Mouse (Mus musculus) liver, embryonic 15.5 days (tissue): Measurements from ENCODE around the gene Acsl3. TPM values are rescaled to one million over a fixed set of nuclear protein-coding genes. Genes with fewer than 3 reads are reported as not detected.

Experiments
- ATAC-seq: fragments of 200-750 bp; cut with Nextera tagmentation; 2 replicates; pipeline ENCODE4 v1.8.0; 2017; ENCODE audit warnings: moderate number of reproducible peaks, mild to moderate bottlenecking, moderate library complexity; ENCODE audit not compliant: insufficient read depth
- H3K27ac ChIP-seq: fragments of 300-500 bp; sonication (generic); replicated peaks from 2 replicates; pipeline ENCODE4 v1.5.1; 2015; ENCODE audit warnings: mild to moderate bottlenecking, inconsistent platforms
- H3K27me3 ChIP-seq: fragments of 300-500 bp; sonication (generic); 2 replicates; pipeline ENCODE4 v1.6.1; 2015; ENCODE audit warnings: mild to moderate bottlenecking, inconsistent platforms
- H3K36me3 ChIP-seq: fragments of 300-500 bp; sonication (generic); replicated peaks from 2 replicates; pipeline ENCODE4 v1.6.1; 2015; ENCODE audit warnings: moderate library complexity, mild to moderate bottlenecking, inconsistent platforms
- H3K4me1 ChIP-seq: fragments of 300-500 bp; sonication (generic); replicated peaks from 2 replicates; pipeline ENCODE4 v1.6.1; 2015; ENCODE audit warnings: inconsistent platforms
- H3K4me2 ChIP-seq: fragments of 300-500 bp; sonication (generic); 2 replicates; pipeline ENCODE4 v1.6.1; 2015; ENCODE audit warnings: moderate library complexity, mild to moderate bottlenecking, inconsistent platforms
- H3K4me3 ChIP-seq: fragments of 300-500 bp; sonication (generic); replicated peaks from 2 replicates; pipeline ENCODE4 v1.5.1; 2015; ENCODE audit warnings: mild to moderate bottlenecking, inconsistent platforms
- H3K9ac ChIP-seq: fragments of 300-500 bp; sonication (generic); 2 replicates; pipeline ENCODE4 v1.6.1; 2015; ENCODE audit warnings: moderate library complexity, mild to moderate bottlenecking, inconsistent platforms
- H3K9me3 ChIP-seq: fragments of 300-500 bp; sonication (generic); replicated peaks from 2 replicates; pipeline ENCODE4 v1.6.1; 2016; ENCODE audit warnings: inconsistent platforms
- WGBS: fragments of 180-500 bp; shearing (Covaris S2); methylation state at CpG from one replicate; pipeline ENCODE4 v1.1.7; 2015; ENCODE audit warnings: mixed read lengths; ENCODE audit not compliant: insufficient replicate concordance; 5-methylcytosine and 5-hydroxymethylcytosine counted together
- polyA plus RNA-seq: library from polyadenylated mRNA; unstranded; fragments of >200 nt; fragmentation: Nextera tagmentation; extraction: Ambion mirVana; gene quantifications from 2 replicates; pipeline ENCODE4 v1.2.1, GENCODE M21; 2015

Gene Acsl3
- polyA plus RNA-seq, 1 experiment from 2014 or later: 21.1 TPM

DNA sequence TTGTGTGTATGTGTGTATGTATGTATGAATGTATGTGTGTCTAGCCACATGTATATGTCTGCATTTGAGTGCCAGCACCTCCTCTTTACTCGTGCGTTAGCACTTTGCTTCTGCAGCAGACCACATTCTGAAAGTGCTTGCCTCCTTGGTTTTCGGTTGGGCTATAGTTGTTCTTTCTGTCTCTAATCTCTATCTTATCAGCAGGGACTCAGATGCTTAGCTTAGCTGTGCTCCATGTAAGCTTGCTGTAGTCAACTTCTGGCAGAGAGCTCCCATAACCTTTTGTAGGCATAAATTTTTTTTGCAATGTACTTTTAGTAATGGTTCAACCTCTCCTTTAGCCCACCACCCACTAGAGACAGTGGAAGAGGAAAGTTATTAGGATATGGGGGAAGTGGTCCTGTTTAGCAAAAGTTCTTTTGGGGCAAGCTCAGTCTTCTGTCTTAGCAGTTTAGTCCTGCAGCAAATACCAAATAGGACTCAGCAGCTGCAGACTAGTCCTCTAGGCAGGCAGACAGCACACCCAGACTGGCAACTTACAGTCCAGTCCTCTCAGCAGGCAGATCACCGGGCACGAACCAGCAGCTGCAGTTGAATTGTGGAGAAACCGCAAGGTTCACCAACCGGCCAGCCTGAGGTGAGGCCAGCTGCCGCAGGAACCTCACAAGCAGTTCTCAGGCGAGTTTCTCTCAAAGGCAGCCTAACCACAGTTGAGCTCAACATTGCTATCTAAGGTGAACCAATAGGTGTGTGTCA, 37.1 kb downstream of the Acsl3 start:
- Histone ChIP-seq H3K4me2 (no peak overlapping the region), H3K27me3 (no peaks in the 10 kb centered on the region), H3K9me3 (no peaks in the 10 kb centered on the region), H3K4me1 (0 out of 2 replicates have a peak, but pooled peaks cover 3% of the 10 kb centered on the region), H3K4me3 (no peak overlapping the region), H3K36me3 (peaks cover 35% of the 10 kb centered on the region), H3K27ac (no peak overlapping the region), H3K9ac (no peak overlapping the region)
- 60% methylated on average over 9 of the region's 9 CpGs for WGBS
- no peak for ATAC-seq

DNA sequence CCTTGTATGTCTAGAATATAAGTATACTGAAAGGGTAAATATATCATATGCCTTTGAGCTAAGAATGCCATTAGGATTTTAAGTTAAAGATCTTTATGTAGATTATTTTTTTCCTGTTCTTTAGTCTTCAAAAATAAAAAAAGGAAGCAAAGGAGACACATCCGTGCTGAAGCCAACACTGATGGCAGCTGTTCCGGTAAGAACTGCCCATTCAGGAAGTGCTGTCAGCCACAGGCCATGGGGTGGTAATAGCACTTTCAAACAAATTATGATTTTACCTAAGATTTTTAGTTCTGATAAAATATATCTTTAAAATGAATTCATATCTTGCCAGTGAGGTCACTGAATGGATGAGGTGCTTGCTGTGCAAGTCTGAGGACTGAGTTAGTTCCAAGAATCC, 38.7 kb downstream of the Acsl3 start:
- Histone ChIP-seq H3K9ac (no peak overlapping the region), H3K4me1 (0 out of 2 replicates have a peak, but pooled peaks cover 3% of the 10 kb centered on the region), H3K4me2 (no peak overlapping the region), H3K36me3 (peaks cover 39% of the 10 kb centered on the region), H3K9me3 (no peaks in the 10 kb centered on the region), H3K27me3 (no peaks in the 10 kb centered on the region), H3K27ac (no peak overlapping the region), H3K4me3 (no peak overlapping the region)
- ATAC-seq: no peak
- WGBS: 38% methylated on average over 2 of the region's 2 CpGs

DNA sequence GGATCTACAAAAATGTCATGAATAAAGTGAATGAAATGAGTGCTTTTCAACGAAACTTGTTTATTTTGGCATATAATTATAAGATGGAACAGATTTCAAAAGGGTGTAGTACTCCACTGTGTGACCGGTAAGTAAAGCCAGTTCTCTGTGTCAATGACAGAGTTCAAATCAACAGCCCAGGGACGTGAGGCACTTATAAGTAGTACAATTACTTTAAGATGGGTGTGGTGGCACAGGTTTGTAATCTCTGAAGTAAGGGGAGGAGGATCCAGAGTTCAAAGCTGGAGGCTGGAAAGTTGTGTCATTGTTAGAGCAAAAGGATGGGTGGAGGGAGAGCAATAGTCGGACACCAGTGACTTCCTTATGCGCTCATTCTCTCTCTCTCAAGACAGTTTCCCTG, 39.3 kb downstream of the Acsl3 start:
- Histone ChIP-seq H3K27me3 (no peaks in the 10 kb centered on the region), H3K27ac (no peak overlapping the region), H3K9ac (no peak overlapping the region), H3K4me2 (no peak overlapping the region), H3K4me1 (0 out of 2 replicates have a peak, but pooled peaks cover 3% of the 10 kb centered on the region), H3K36me3 (peaks cover 43% of the 10 kb centered on the region), H3K9me3 (no peaks in the 10 kb centered on the region), H3K4me3 (no peak overlapping the region)
- WGBS: 73% methylated on average over 5 of the region's 5 CpGs
- no peak for ATAC-seq

DNA sequence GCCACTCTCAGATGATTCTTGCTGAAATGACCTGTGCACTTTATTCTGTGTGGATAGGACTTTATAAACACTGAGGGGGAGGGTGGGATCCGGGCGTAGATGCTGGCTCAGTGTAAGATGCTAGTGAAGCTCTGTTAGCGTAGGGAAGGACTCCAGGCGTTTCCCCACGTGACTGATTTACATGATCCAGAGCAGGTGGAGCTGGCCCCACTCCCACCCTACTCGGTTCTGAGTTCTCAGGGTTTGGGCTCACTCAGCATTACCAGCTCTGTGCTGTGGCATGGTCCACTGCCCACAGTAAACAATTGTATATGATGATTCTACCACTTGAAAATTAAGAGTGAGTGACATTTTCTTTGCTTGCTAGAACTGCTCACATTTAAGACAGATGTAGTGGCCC, 40.5 kb downstream of the Acsl3 start:
- no peak overlapping the region for H3K4me2 ChIP-seq
- no peak overlapping the region for H3K9ac ChIP-seq
- no peaks in the 10 kb centered on the region for H3K27me3 ChIP-seq
- no peak for ATAC-seq
- no peaks in the 10 kb centered on the region for H3K9me3 ChIP-seq
- no peak overlapping the region for H3K27ac ChIP-seq
- H3K36me3 ChIP-seq: peaks cover 41% of the 10 kb centered on the region
- WGBS: 77% methylated on average over 6 of the region's 6 CpGs
- peaks cover 6% of the 10 kb centered on the region; the same call in 1 of the 2 replicates for H3K4me1 ChIP-seq
- no peak overlapping the region for H3K4me3 ChIP-seq

DNA sequence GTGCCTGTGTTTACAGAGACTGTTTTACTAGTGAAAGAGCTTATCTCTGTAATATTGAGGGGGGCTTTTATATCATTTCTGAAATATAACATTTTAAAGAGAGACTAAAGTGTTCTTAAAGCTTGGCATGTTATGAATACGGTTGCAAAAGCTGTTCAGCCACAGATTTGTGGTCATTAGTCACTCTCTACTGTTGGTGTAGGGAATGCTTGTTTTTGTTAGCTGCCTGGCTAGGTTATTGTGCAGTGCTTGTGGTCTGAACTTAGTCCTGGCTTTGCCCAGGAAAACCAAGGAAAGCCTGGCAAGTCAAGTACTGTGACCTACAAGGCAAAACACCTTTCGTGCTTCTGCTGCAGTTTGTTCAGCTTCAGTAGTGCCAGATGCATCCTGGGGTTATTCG, 44.1 kb downstream of the Acsl3 start:
- H3K9me3 ChIP-seq: no peaks in the 10 kb centered on the region
- no peaks in the 10 kb centered on the region for H3K27me3 ChIP-seq
- ATAC-seq: no peak
- H3K36me3 ChIP-seq: peaks cover 46% of the 10 kb centered on the region
- H3K4me3 ChIP-seq: no peak overlapping the region
- H3K9ac ChIP-seq: no peak overlapping the region
- H3K4me2 ChIP-seq: no peak overlapping the region
- H3K4me1 ChIP-seq: peaks cover 4% of the 10 kb centered on the region; the same call in 1 of the 2 replicates
- no peak overlapping the region for H3K27ac ChIP-seq
- WGBS: 66% methylated on average over 3 of the region's 3 CpGs

DNA sequence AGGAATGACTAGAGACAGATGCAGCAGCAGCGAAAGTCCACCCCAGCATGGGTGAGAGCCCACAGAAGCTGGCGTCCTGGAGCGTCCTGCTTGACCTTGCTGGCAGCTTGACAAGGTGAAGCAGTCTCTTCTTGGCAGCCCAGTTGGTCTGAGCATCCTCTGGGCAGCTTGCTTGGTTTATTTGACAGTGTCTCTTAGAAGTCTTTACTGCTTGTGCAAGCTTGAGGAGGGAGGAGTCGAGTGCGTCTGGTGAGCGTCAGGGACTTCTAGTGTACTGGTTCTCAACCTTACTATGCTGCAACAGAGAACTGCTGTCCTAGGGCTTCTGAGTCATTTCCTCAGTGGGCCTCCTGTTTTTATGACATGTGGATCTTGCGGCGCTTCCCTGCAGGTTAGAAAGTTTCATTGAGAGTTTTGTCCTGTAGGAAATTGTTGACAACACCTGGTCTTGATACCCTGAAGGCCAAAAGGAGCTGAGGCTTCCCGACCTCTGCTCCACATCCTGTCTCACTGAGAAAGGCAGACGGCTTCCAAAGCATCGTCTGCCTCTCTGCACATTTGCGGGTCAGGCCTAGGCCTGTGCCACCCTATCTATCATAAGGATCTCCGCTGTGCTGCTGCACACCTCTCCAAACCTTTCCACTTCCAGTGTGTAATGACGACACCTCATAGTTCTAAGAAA, 44.8 kb downstream of the Acsl3 start:
- Histone ChIP-seq H3K9me3 (no peaks in the 10 kb centered on the region), H3K4me3 (no peak overlapping the region), H3K4me2 (no peak overlapping the region), H3K9ac (no peak overlapping the region), H3K4me1 (peaks cover 4% of the 10 kb centered on the region; the same call in 1 of the 2 replicates), H3K27ac (no peak overlapping the region), H3K36me3 (peaks cover 49% of the 10 kb centered on the region), H3K27me3 (no peaks in the 10 kb centered on the region)
- ATAC-seq: 0 out of 2 replicates have a peak, but pooled peaks have one; percentile 9
- WGBS: 41% methylated on average over 14 of the region's 14 CpGs

DNA sequence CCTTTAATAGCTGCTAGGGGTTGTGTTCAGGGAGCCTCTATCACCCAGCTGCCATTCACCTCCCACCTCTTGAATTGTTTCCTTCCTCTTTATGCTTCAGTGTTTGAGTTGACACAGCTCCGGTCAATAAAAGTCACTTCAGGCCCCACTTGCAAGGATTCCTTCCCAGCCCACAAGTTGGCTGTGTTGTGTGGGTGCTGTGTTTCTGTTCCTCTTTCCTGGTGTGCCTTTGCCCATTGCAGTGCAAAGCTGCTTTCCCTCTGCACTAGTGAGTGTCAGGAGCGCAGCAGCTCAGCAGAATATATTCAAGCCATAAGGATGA, 45.3 kb downstream of the Acsl3 start:
- no peak overlapping the region for H3K9ac ChIP-seq
- 0 out of 2 replicates have a peak, but pooled peaks have one; percentile 22 for ATAC-seq
- H3K27ac ChIP-seq: no peak overlapping the region
- no peaks in the 10 kb centered on the region for H3K9me3 ChIP-seq
- no peaks in the 10 kb centered on the region for H3K27me3 ChIP-seq
- peaks cover 4% of the 10 kb centered on the region; the same call in 1 of the 2 replicates for H3K4me1 ChIP-seq
- peaks cover 47% of the 10 kb centered on the region for H3K36me3 ChIP-seq
- H3K4me2 ChIP-seq: no peak overlapping the region
- 63% methylated on average over 2 of the region's 2 CpGs for WGBS
- H3K4me3 ChIP-seq: no peak overlapping the region

DNA sequence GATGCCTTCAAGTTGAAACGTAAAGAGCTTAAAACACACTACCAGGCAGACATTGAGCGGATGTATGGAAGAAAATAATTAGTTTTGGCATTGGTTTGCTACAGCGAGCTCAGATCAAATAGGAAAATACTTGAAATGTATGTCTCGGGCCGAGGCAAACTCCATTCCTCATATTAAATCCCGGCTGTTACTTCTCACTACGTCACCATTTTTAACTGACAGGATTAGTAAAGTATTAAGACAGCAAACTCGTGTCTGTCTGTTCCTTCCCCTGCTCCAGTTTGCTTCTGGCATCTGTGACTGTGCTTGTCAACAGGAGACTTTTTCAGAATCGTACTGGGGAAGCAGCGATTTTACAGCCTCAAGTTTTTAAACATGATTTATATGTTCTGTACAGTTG, 48.7 kb downstream of the Acsl3 start:
- no peak for ATAC-seq
- H3K4me3 ChIP-seq: no peak overlapping the region
- peaks cover 4% of the 10 kb centered on the region; the same call in 1 of the 2 replicates for H3K4me1 ChIP-seq
- no peak overlapping the region for H3K27ac ChIP-seq
- 77% methylated on average over 10 of the region's 10 CpGs for WGBS
- no peaks in the 10 kb centered on the region for H3K9me3 ChIP-seq
- no peak overlapping the region for H3K9ac ChIP-seq
- H3K27me3 ChIP-seq: no peaks in the 10 kb centered on the region
- peaks cover 29% of the 10 kb centered on the region for H3K36me3 ChIP-seq
- no peak overlapping the region for H3K4me2 ChIP-seq

DNA sequence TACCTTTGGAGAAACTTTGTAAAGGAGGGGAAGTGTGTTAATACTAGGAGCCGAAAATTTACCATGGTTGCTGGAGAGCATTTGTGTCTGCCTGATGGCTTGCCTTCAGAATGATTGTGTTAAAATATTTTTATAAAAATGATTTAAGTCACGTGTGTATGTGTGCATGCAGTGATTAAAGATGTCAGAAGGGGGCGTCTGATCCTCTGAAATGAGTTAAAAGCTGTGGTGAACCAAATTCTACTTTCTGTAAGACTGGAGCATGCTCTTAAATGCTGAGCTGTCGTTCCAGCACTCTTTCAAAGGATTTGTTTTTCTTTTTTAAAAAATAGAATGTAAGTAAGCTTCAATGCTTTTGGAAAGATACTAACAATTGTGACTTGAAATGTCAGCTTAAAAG, 49.7 kb downstream of the Acsl3 start:
- no peak for ATAC-seq
- no peaks in the 10 kb centered on the region for H3K9me3 ChIP-seq
- peaks cover 4% of the 10 kb centered on the region; the same call in 1 of the 2 replicates for H3K4me1 ChIP-seq
- peaks cover 21% of the 10 kb centered on the region for H3K36me3 ChIP-seq
- WGBS: 43% methylated on average over 4 of the region's 4 CpGs
- no peak overlapping the region for H3K4me3 ChIP-seq
- no peak overlapping the region for H3K9ac ChIP-seq
- H3K27ac ChIP-seq: no peak overlapping the region
- H3K27me3 ChIP-seq: no peaks in the 10 kb centered on the region
- no peak overlapping the region for H3K4me2 ChIP-seq

DNA sequence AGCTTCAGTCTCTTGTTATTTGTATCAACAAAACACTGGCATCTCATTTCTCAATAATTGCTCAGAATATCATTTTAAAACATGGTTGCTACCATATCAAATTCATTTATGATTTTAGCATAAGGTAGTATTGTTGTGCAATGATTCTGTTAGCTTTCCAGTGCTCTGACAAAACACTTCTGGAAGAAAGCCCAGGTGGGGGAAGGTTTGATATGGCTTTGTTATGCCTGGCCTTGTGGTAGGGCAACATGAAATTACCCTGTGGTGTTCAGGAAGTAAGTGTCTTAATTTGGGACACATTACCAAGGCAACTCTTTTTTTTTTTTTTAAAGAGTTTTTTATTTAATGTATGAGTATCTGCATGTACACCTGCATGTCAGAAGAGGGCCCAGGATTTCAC, 52.4 kb downstream of the Acsl3 start:
- no peak for ATAC-seq
- Histone ChIP-seq H3K4me2 (no peak overlapping the region), H3K4me1 (no peaks in the 10 kb centered on the region), H3K36me3 (peaks cover 12% of the 10 kb centered on the region), H3K9me3 (no peaks in the 10 kb centered on the region), H3K4me3 (no peak overlapping the region), H3K27me3 (no peaks in the 10 kb centered on the region), H3K9ac (no peak overlapping the region), H3K27ac (no peak overlapping the region)

DNA sequence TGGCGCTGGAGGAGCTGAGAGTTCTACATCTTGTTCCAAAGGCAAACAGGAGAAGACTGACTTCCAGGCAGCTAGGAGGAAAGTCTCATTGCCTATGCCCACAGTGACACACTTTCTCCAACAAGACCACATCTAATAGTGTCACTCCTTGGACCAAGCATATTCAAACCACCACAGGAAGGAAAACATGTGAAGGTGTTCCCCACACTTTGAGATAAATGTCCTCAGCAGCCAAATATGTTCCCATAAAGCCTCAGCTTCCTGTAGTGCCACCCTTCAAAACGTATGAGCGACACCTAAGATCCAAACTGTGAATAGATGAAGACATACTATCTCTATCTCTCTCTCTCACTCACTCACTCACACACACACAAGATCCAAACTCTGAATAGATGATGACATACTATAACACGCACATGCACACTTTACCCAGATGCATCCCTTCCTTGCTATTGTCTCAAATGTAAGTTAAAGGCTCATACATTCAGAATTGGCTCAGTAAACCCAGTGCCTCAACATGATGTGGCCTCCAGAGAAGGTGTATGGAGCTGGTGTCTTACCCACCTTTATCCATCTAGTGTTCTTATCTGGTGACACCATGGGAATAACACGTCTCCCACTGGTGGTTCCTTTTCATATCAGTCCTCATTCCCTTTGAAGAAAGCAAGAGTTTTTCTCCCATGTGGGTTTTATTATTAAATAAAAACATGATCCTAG, 53.1 kb downstream of the Acsl3 start:
- Histone ChIP-seq H3K9ac (no peak overlapping the region), H3K4me1 (no peaks in the 10 kb centered on the region), H3K27ac (no peak overlapping the region), H3K27me3 (no peaks in the 10 kb centered on the region), H3K9me3 (no peaks in the 10 kb centered on the region), H3K4me2 (no peak overlapping the region), H3K4me3 (no peak overlapping the region), H3K36me3 (peaks cover 8% of the 10 kb centered on the region)
- no peak for ATAC-seq
- WGBS: 36% methylated on average over 5 of the region's 5 CpGs
